Mouse (Mus musculus) inflammation-experienced regulatory T-cells, adult 6 months (primary cell): ENCODE results near the gene Lmtk2. TPM values are rescaled to one million over a fixed set of nuclear protein-coding genes. Genes with fewer than 3 reads are reported as not detected.
A peak's percentile ranks its signal among the peaks of the same experiment; 100 is the strongest.

Experiments used
- ATAC-seq: one replicate; pipeline ENCODE4 v1.8.0; 2017
- polyA plus RNA-seq, 3 experiments: library from polyadenylated mRNA; unstranded; fragments of 100-300 nt; shearing (Covaris generic); gene quantifications; one replicate each; pipeline ENCODE4 v1.2.1; 2017

Lmtk2 gene
- polyA plus RNA-seq, 3 experiments from 2014 or later: 3.3 to 3.9 (median 3.6) TPM

DNA sequence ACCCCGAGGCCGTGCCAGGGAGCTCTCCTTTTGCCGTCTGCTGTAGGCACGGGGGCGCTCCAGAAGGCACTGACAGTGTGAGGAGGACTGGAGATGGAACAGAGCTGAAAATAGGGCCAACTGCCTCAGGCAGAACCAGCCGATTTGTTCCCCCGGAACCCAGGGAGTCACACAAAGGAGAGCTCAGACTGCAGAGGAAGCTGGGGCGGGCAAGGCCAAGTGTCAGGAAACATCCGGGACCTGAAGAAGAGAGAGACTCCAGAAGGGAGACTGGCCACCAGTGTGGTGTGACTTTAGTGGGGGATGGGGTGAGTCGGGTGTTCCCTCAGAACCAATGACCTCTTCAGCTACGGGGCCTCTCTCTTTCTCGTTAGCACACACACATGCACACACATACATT is 119.1 kb downstream of the Lmtk2 start:
- no peak for ATAC-seq

DNA sequence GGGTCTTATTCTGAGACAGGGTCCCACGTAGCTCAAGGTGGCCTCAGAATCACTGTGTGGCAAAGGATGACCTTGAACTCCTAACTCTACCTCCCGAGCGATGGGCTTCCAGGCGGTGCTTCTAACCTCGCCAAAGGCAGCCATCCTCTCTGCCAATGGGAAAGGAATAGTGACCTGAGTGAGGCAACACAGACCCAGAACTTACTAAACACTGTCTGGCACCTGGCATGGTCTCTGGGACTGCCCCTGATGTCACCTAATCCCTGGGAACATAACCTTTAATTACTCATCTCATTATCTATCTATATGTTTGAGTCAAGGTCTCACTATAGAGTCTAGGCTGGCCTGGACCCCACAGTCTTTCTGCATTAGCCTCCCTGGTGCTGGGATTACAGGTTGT is 119.7 kb downstream of the Lmtk2 start:
- ATAC-seq: no peak

DNA sequence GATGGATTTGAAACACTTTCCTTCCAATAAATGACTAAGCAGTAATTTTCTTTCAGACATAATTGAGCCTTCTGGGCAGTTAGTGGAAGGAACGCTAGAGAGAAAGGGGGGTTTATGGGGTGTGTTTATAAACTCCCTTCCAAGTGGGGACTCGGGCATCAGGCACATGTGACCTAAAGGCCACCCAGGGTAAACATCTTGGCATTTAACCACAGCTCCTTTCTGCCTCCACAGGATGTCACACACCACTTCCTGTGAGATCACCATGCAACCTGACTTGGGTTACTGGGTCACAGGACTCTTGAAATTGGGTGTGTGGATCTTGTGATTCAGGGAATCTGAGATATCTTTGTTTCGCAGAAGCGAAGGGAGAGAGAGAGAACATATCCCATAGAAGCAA is 121.1 kb downstream of the Lmtk2 start:
- ATAC-seq: peak; percentile 68

DNA sequence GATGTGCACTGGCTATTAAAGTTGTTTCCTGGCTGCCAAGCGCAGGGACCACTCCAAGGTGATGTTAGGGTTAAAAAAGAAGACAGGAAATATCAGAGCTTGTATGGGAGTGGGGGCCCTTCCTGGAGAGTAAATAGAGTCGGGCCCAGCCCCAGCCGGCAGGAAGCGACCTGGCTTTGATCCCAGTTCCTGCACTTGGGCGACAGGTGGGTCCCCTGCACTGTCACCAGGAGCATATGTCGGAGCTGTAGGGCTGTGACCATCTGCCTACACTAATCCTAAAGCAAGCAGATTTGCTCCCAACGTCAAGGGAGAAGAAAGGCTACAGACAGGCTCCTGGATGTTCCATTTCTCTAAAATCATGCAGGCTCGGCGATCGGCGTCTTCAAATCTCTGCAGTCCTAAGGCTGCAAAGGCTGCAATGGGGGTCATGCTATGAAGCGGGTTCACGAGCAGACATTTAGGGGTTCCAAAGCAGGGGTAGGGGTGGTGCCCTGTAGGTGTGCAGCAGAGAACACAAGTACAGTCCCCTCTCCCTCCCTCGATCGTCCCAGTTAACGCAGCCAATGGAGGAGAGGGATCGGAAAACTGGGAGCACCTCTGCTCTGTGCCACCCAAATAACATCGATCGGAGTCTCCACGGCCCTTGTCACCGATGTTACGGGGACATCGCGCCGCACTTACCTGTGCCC is 122.7 kb downstream of the Lmtk2 start:
- ATAC-seq: peak; percentile 42

DNA sequence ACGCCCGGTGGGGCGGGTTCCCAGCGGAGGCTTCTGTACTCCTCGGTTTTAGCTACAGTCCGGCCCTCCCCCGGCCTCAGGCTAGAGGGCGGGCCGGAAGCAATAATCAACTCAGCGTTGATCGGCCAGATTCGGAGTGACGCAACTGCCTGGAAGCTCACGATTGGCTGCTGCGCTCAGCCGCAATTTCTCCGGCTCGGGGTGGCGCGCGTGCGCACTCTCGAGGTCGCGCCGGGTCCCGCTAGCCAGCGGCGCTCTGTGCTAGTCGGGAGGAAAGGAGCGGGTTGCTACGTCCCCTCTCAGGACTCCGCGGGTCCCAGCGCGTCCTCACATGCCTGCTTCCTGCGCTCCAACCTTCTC is 123.2 kb downstream of the Lmtk2 start, which contains the start of gene Tecpr1:
Gene Tecpr1, minus strand, starts transcription at position 113 of the 360 bp plus-strand sequence.
- ATAC-seq: peak; percentile 82

DNA sequence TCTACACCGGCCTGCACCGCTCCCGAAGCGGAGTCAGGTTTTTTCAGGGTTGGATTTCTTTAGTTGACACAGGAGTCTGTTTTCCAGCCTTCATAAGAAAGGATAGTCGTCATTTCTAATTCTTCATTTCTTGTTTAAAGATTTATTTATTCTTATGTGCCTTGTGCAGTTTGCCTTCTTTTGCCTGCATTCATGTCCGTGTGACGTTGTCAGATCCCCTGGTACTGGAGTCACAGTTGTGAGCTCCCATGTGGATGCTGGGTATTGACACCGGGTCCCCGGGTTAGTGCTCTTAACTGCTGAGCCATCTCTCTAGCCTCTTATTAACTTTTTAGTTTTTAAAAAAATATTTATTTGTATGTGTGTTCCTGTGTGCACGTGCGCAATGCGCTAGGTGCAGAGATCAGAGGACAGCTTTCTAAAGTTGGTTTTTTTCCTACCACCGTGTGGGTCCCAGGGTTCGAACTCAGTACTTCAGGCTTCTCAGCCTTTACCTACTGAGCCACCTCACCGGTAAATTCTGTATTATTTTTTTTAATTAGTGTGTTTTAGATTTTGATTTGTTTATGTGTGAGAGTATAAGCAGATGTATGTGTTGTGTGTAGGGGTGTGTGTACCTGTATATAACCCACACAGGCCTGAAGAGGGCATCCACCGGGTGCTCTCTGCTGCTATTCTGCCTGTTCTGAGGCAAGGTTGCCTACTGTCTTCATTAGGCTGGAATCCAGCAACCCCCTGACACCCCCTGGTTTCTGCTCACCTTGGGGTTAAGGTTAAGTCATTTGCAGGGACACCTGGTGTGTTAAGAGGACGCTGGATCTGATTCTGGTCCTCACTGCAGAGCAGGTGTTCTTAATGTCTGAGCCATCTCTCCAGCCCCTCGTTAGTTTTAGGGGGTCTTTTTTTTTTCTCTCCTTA is 123.9 kb downstream of the Lmtk2 start:
- ATAC-seq: no peak

DNA sequence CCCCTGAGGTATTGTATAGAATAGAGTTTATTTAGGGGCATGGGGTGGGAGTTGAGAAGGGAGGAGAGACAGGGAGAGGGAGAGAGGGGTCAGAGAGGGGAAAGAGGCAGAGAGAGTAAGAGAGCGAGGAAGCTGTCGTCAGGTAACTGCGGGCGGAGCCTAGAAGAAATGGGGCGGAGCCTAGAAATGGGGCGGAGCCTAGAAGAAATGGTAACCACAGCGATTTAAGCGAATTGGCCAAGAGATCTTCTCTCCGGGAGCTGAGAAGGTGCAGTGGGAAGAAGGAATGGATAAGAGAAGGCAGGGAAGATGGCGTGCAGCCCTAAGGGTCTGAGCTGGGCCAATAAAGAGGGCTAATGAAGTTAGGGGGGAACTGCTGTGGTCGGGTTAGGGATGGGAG is 126.0 kb downstream of the Lmtk2 start:
- no peak for ATAC-seq

DNA sequence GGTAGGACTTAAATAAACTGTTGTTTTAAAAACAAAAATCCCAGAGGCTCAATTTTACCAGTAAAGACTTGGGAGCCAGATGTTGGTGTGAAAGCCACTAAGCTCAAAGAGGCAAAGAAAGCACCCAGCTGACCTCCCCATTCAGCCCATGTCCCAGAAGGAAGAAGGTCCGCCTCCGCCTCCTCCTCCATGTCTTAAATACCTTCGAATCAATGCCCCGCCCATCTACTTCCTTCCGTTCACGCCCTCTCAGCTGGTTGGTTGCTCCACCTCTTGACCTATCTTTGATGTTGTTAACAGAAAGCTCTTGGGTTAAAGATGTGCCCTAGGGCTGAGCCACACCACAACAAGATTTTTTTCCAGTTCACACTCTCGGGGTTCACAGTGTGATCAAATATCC is 130.0 kb downstream of the Lmtk2 start:
- ATAC-seq: no peak

DNA sequence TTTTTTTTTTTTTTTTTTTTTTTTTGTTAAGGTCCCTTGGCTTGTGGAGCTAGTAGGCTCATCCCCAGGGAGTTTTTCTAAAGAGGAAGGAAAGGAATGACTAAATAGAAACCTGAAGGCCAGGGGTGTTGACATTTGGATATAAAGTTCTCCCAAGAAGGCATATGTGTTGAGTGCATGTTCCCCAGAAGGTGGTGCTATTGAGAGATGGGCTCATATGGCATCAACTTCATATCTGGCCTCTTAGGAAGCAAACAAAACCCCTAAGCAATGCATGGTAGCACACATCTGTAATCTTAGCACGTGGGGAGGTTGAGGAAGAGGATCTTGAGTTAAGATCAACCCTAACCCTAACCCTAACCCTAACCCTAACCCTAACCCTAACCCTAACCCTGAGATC is 131.2 kb downstream of the Lmtk2 start:
- no peak for ATAC-seq

DNA sequence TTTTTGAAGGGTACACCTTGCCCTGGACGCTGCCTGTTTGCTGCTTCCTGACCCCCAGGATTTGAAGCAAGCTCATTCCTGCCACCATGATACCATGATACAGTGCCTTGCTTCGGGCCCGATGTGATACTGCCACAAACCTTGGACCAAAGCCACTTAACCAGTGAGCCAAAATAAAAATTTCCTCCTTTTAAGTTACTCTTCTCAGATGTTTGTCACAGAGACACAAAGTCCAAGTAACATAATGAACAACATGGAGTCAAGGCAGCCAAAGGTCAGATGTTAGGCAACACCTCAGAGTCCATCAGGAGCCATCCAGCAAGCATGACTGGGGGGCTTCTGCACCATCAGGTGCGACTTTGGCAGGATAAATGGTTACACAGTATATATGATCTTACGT is 132.3 kb downstream of the Lmtk2 start:
- no peak for ATAC-seq

DNA sequence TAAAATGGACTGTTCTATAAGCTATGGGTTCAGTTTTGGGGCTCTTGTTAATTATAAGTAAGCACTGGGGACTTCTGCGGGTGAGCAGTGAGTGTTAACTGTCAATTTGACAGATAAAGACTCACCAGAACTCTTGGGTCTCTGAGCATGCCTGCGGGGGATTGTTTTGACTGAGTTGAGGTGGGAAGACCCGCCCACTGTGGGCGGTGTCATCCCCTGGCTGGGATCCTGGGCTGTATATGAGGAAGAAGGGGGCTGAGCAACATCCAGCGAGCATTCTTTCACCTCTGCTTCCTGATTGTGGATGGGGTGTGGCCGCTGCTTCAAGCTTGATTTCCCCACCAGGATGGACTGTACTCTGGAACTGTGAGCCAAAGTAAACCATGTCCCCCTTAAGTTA is 134.0 kb downstream of the Lmtk2 start:
- no peak for ATAC-seq

DNA sequence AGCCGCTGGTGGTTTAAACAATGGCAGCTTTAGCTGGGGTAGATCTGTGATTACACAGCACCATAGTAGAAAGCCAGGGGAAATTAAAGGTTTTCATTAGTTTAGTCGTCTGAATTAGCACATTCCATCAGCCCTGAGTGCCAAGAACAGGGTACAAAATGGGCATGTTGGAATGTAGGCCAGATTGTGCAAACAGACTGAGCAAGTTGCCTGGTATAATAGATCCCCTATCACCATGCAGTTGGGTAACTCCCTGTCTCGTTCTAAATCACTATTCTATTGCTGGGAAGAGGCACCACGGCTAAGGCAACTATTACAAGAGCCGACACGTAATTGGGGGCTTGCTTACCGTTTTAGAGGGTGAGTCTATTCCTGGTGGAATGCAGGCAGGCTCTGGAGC is 134.5 kb downstream of the Lmtk2 start:
- ATAC-seq: no peak

Other genes starting within 250 kb of the Lmtk2 start
- 1 to 10 TPM in 2 of 3 experiments, under 1 TPM in 1; 0.55 to 2.3 (median 1.2) TPM for gene Ankrd61, start 202.8 kb upstream of the Lmtk2 start, polyA plus RNA-seq
- 10 to 100 TPM; 43.2 to 50.1 (median 47.5) TPM for gene Aimp2, start 190.6 kb upstream of the Lmtk2 start, polyA plus RNA-seq
- gene Pms2, start 190.5 kb upstream of the Lmtk2 start, polyA plus RNA-seq: 10 to 100 TPM; 44.7 to 48.9 (median 46.9) TPM
- 1 to 10 TPM; 1.2 to 1.6 (median 1.4) TPM for gene Gm42421, start 172.3 kb upstream of the Lmtk2 start, polyA plus RNA-seq
- gene Rsph10b, start 167.4 kb upstream of the Lmtk2 start, polyA plus RNA-seq: under 1 TPM in 2 of 3 experiments, not detected in 1; 0.87 to 0.97 TPM
- gene Ccz1, start 85.6 kb upstream of the Lmtk2 start, polyA plus RNA-seq: 10 to 100 TPM; 30.1 to 45.3 (median 40.4) TPM
- gene Ocm, start 73.8 kb upstream of the Lmtk2 start, polyA plus RNA-seq: not detected
- gene Bhlha15, start 89.8 kb downstream of the Lmtk2 start, polyA plus RNA-seq: under 1 TPM in 2 of 3 experiments, not detected in 1; 0.21 to 0.26 TPM
- gene Tecpr1, start 123.2 kb downstream of the Lmtk2 start, polyA plus RNA-seq: 10 to 100 TPM; 74.3 to 93.5 (median 81.1) TPM
- 1 to 10 TPM; 2.0 to 5.2 (median 3.2) TPM for gene Bri3, start 144.0 kb downstream of the Lmtk2 start, polyA plus RNA-seq